Mouse (Mus musculus): ENCODE results near the gene Dpp3. TPM values are rescaled to one million over a fixed set of nuclear protein-coding genes. Genes with fewer than 3 reads are reported as not detected.
A peak's percentile ranks its signal among the peaks of the same experiment; 100 is the strongest.
"Not testable (repeated sequence)": the region's sequence is repeated elsewhere in the genome, so short reads cannot be mapped to it uniquely, and the experiment has no call there.

Gene Dpp3
- total and polyA plus RNA-seq, 2 experiments from 2014 or later = 44.3 to 60.1 TPM

GRCm38 (mm10) chr19:4877785-4878184 lies 50.3 kb downstream of the Dpp3 start, which contains the start of gene Actn3:
Actn3 (minus strand) TSS chr19:4877909.
- Histone ChIP-seq H3K9ac (replicated peaks; ENCODE audit: low read depth, low read length) (peak within 1 kb of the TSS; percentile 85), H3K4me1 (ENCODE audit: control insufficient read depth, insufficient read depth) (peaks cover 8% of the 10 kb centered on the region; the same call in 1 of the 2 replicates), H3K4me3 (ENCODE audit: low read depth, low read length) (peak within 1 kb of the TSS; percentile 89), H3K27me3 (ENCODE audit: control insufficient read depth, insufficient read depth, low read length) (0 out of 2 replicates have a peak, but pooled peaks cover 4% of the 10 kb centered on the region), H3K36me3 (replicated peaks; ENCODE audit: control insufficient read depth, insufficient read depth, low read length) (no peaks in the 10 kb centered on the region), H3K4me2 (ENCODE audit: low read depth, low read length) (peak within 1 kb of the TSS; percentile 90), H3K27ac (ENCODE audit: low read depth) (0 out of 2 replicates have a peak within 1 kb of the TSS, but pooled peaks have one; percentile 47), H3K9me3 (replicated peaks; ENCODE audit: control insufficient read depth, low read length) (no peaks in the 10 kb centered on the region)
- WGBS = 2% methylated on average over 17 of the region's 17 CpGs
- TF ChIP-seq EP300 (IDR thresholded peaks at IDR 0.05; ENCODE audit: low read depth) (no peak), CTCF (IDR thresholded peaks at IDR 0.05; ENCODE audit: low read depth) (no peak)
- DNase-seq (ENCODE audit: low spot score) (no peak), ATAC-seq (ENCODE audit: insufficient read depth, low read depth) (no peak)

- Histone ChIP-seq H3K4me3 (ENCODE audit: low read depth, low read length) (no peak overlapping the region), H3K36me3 (replicated peaks; ENCODE audit: control insufficient read depth, insufficient read depth, low read length) (no peaks in the 10 kb centered on the region)
- no peak for DNase-seq (ENCODE audit: low spot score)
Measured at GRCm38 (mm10) chr19:4876755-4877154, 51.3 kb downstream of the Dpp3 start.

GRCm38 (mm10) chr19:4876241-4876640 lies 51.8 kb downstream of the Dpp3 start:
- Histone ChIP-seq H3K4me1 (ENCODE audit: control insufficient read depth, insufficient read depth) (peaks cover 8% of the 10 kb centered on the region; the same call in 1 of the 2 replicates), H3K4me3 (ENCODE audit: low read depth, low read length) (no peak overlapping the region), H3K9me3 (replicated peaks; ENCODE audit: control insufficient read depth, low read length) (no peaks in the 10 kb centered on the region), H3K36me3 (replicated peaks; ENCODE audit: control insufficient read depth, insufficient read depth, low read length) (no peaks in the 10 kb centered on the region), H3K27me3 (ENCODE audit: control insufficient read depth, insufficient read depth, low read length) (0 out of 2 replicates have a peak, but pooled peaks cover 4% of the 10 kb centered on the region), H3K4me2 (ENCODE audit: low read depth, low read length) (no peak overlapping the region), H3K9ac (replicated peaks; ENCODE audit: low read depth, low read length) (no peak overlapping the region), H3K27ac (ENCODE audit: low read depth) (no peak overlapping the region)
- no peak for TF ChIP-seq CTCF (IDR thresholded peaks at IDR 0.05; ENCODE audit: low read depth)
- no peak for DNase-seq (ENCODE audit: low spot score)
- no peak for ATAC-seq (ENCODE audit: insufficient read depth, low read depth)
- 77% methylated on average over 3 of the region's 4 CpGs for WGBS

More at GRCm38 (mm10) chr19:4876755-4877154, 51.3 kb downstream of the Dpp3 start:
- TF ChIP-seq EP300 (IDR thresholded peaks at IDR 0.05; ENCODE audit: low read depth) (no peak), CTCF (IDR thresholded peaks at IDR 0.05; ENCODE audit: low read depth) (no peak)
- Histone ChIP-seq H3K9ac (replicated peaks; ENCODE audit: low read depth, low read length) (no peak overlapping the region), H3K27me3 (ENCODE audit: control insufficient read depth, insufficient read depth, low read length) (0 out of 2 replicates have a peak, but pooled peaks cover 4% of the 10 kb centered on the region), H3K4me1 (ENCODE audit: control insufficient read depth, insufficient read depth) (peaks cover 8% of the 10 kb centered on the region; the same call in 1 of the 2 replicates), H3K4me2 (ENCODE audit: low read depth, low read length) (no peak overlapping the region), H3K27ac (ENCODE audit: low read depth) (no peak overlapping the region), H3K9me3 (replicated peaks; ENCODE audit: control insufficient read depth, low read length) (no peaks in the 10 kb centered on the region)
- 61% methylated on average over 3 of the region's 3 CpGs for WGBS
- no peak for ATAC-seq (ENCODE audit: insufficient read depth, low read depth)

GRCm38 (mm10) chr19:4874613-4875012 lies 53.5 kb downstream of the Dpp3 start:
- DNase-seq (ENCODE audit: low spot score); H3K27me3 ChIP-seq (ENCODE audit: control insufficient read depth, insufficient read depth, low read length); H3K4me3 ChIP-seq (ENCODE audit: low read depth, low read length); H3K36me3 ChIP-seq (replicated peaks; ENCODE audit: control insufficient read depth, insufficient read depth, low read length); H3K4me1 ChIP-seq (ENCODE audit: control insufficient read depth, insufficient read depth); H3K4me2 ChIP-seq (ENCODE audit: low read depth, low read length); H3K27ac ChIP-seq (ENCODE audit: low read depth); ATAC-seq (ENCODE audit: insufficient read depth, low read depth); H3K9me3 ChIP-seq (replicated peaks; ENCODE audit: control insufficient read depth, low read length); H3K9ac ChIP-seq (replicated peaks; ENCODE audit: low read depth, low read length): not testable (repeated sequence)
- WGBS = 67% methylated on average over 1 of the region's 1 CpGs

GRCm38 (mm10) chr19:4865147-4865546 lies 62.9 kb downstream of the Dpp3 start:
- no peak for TF ChIP-seq EP300 (IDR thresholded peaks at IDR 0.05; ENCODE audit: low read depth)
- TF ChIP-seq CTCF (IDR thresholded peaks at IDR 0.05; ENCODE audit: low read depth) = no peak
- Histone ChIP-seq H3K9me3 (replicated peaks; ENCODE audit: control insufficient read depth, low read length) (no peaks in the 10 kb centered on the region), H3K4me1 (ENCODE audit: control insufficient read depth, insufficient read depth) (0 out of 2 replicates have a peak, but pooled peaks cover 4% of the 10 kb centered on the region), H3K36me3 (replicated peaks; ENCODE audit: control insufficient read depth, insufficient read depth, low read length) (peaks cover 4% of the 10 kb centered on the region; the same call in 1 of the 2 replicates), H3K27me3 (ENCODE audit: control insufficient read depth, insufficient read depth, low read length) (0 out of 2 replicates have a peak, but pooled peaks cover 3% of the 10 kb centered on the region), H3K27ac (ENCODE audit: low read depth) (no peak overlapping the region), H3K9ac (replicated peaks; ENCODE audit: low read depth, low read length) (no peak overlapping the region), H3K4me2 (ENCODE audit: low read depth, low read length) (peak overlapping the region; percentile 22), H3K4me3 (ENCODE audit: low read depth, low read length) (no peak overlapping the region)
- DNase-seq (ENCODE audit: low spot score) (peak; percentile 41), ATAC-seq (ENCODE audit: insufficient read depth, low read depth) (peak; percentile 49; the same call in 1 of the 2 replicates)
- 3% methylated on average over 17 of the region's 17 CpGs for WGBS

GRCm38 (mm10) chr19:4863048-4863447 lies 65.0 kb downstream of the Dpp3 start:
- WGBS = 73% methylated on average over 6 of the region's 6 CpGs
- Histone ChIP-seq H3K27me3 (ENCODE audit: control insufficient read depth, insufficient read depth, low read length) (0 out of 2 replicates have a peak, but pooled peaks cover 3% of the 10 kb centered on the region), H3K9me3 (replicated peaks; ENCODE audit: control insufficient read depth, low read length) (no peaks in the 10 kb centered on the region), H3K36me3 (replicated peaks; ENCODE audit: control insufficient read depth, insufficient read depth, low read length) (peaks cover 4% of the 10 kb centered on the region; the same call in 1 of the 2 replicates), H3K27ac (ENCODE audit: low read depth) (no peak overlapping the region), H3K9ac (replicated peaks; ENCODE audit: low read depth, low read length) (no peak overlapping the region), H3K4me3 (ENCODE audit: low read depth, low read length) (no peak overlapping the region), H3K4me1 (ENCODE audit: control insufficient read depth, insufficient read depth) (0 out of 2 replicates have a peak, but pooled peaks cover 4% of the 10 kb centered on the region), H3K4me2 (ENCODE audit: low read depth, low read length) (no peak overlapping the region)
- ATAC-seq (ENCODE audit: insufficient read depth, low read depth) (no peak), DNase-seq (ENCODE audit: low spot score) (no peak)
- TF ChIP-seq EP300 (IDR thresholded peaks at IDR 0.05; ENCODE audit: low read depth) = no peak
